Mouse (Mus musculus): ENCODE data around the gene Kcnh4.
"Not testable (repeated sequence)": the region's sequence is repeated elsewhere in the genome, so short reads cannot be mapped to it uniquely, and the experiment has no call there.

Kcnh4 gene

GRCm38 (mm10) chr11:100759611-100760233, at the start of gene Kcnh4:
TSS of gene Kcnh4 (minus strand) at chr11:100759942.
- in situ Hi-C loops (cut with MboI, MseI): no loop called here

- in situ Hi-C loops (cut with MboI, MseI): no loop called here
Observed at GRCm38 (mm10) chr11:100806380-100807305, 46.9 kb upstream of the Kcnh4 start.

GRCm38 (mm10) chr11:100805535-100805934, 45.8 kb upstream of the Kcnh4 start:
- in situ Hi-C loops (cut with MboI, MseI): no loop called here

GRCm38 (mm10) chr11:100804409-100804808, 44.7 kb upstream of the Kcnh4 start:
- in situ Hi-C loops (cut with MboI, MseI): no loop called here

- in situ Hi-C loops (cut with MboI, MseI): loop anchor here (5.0 kb wide), 1 partner anchor 73 kb away; no protein-coding TSS in a partner anchor
Observed at GRCm38 (mm10) chr11:100799426-100799825, 39.7 kb upstream of the Kcnh4 start.

GRCm38 (mm10) chr11:100796585-100796984, 36.8 kb upstream of the Kcnh4 start:
- in situ Hi-C loops (cut with MboI, MseI): loop anchor here (5.0 kb wide), 1 partner anchor 76 kb away; no protein-coding TSS in a partner anchor

GRCm38 (mm10) chr11:100795386-100795785, 35.6 kb upstream of the Kcnh4 start:
- in situ Hi-C loops (cut with MboI, MseI): loop anchor here (5.0 kb wide), 1 partner anchor 77 kb away; no protein-coding TSS in a partner anchor

GRCm38 (mm10) chr11:100791457-100792049, 31.8 kb upstream of the Kcnh4 start:
- in situ Hi-C loops (cut with MboI, MseI): no loop called here

GRCm38 (mm10) chr11:100790644-100791043, 30.9 kb upstream of the Kcnh4 start:
- in situ Hi-C loops (cut with MboI, MseI): not testable (repeated sequence)

GRCm38 (mm10) chr11:100789702-100790101, 30.0 kb upstream of the Kcnh4 start:
- in situ Hi-C loops (cut with MboI, MseI): no loop called here

GRCm38 (mm10) chr11:100785774-100786173, 26.0 kb upstream of the Kcnh4 start:
- in situ Hi-C loops (cut with MboI, MseI): no loop called here

GRCm38 (mm10) chr11:100784286-100784685, 24.5 kb upstream of the Kcnh4 start:
- in situ Hi-C loops (cut with MboI, MseI): no loop called here

GRCm38 (mm10) chr11:100782568-100782967, 22.8 kb upstream of the Kcnh4 start:
- in situ Hi-C loops (cut with MboI, MseI): no loop called here

GRCm38 (mm10) chr11:100781763-100782475, 22.2 kb upstream of the Kcnh4 start:
- in situ Hi-C loops (cut with MboI, MseI): no loop called here

GRCm38 (mm10) chr11:100780247-100780646, 20.5 kb upstream of the Kcnh4 start:
- in situ Hi-C loops (cut with MboI, MseI): no loop called here

- in situ Hi-C loops (cut with MboI, MseI): no loop called here
Observed at GRCm38 (mm10) chr11:100778069-100778468, 18.3 kb upstream of the Kcnh4 start.

- in situ Hi-C loops (cut with MboI, MseI): no loop called here
Observed at GRCm38 (mm10) chr11:100775921-100776320, 16.2 kb upstream of the Kcnh4 start.

- in situ Hi-C loops (cut with MboI, MseI): loop anchor here (5.0 kb wide), 1 partner anchor 67 kb away; no protein-coding TSS in a partner anchor
Observed at GRCm38 (mm10) chr11:100774261-100774660, 14.5 kb upstream of the Kcnh4 start.

- in situ Hi-C loops (cut with MboI, MseI): loop anchor here (5.0 kb wide), 1 partner anchor 64 kb away; no protein-coding TSS in a partner anchor
Observed at GRCm38 (mm10) chr11:100770646-100771408, 11.1 kb upstream of the Kcnh4 start, which contains the start of gene Ghdc. TSS of gene Ghdc (minus strand) at chr11:100770957.

GRCm38 (mm10) chr11:100769980-100770379, 10.2 kb upstream of the Kcnh4 start:
- in situ Hi-C loops (cut with MboI, MseI): loop anchor here (5.0 kb wide), 1 partner anchor 63 kb away; no protein-coding TSS in a partner anchor

All from regulatory T cell (primary cell).